Mouse (Mus musculus) v-Abl transformed pro-B cells (cell line): ENCODE data around the gene Rpl3.

Experiments
- in situ Hi-C, 2 experiments: fragments of 400-800 bp; cut with MboI; formaldehyde crosslinking; loops; one replicate each; pipeline ENCODE4 v1.15.1; 2025; ENCODE audit not compliant: unreplicated experiment in 2 of 2

Gene Rpl3

DNA sequence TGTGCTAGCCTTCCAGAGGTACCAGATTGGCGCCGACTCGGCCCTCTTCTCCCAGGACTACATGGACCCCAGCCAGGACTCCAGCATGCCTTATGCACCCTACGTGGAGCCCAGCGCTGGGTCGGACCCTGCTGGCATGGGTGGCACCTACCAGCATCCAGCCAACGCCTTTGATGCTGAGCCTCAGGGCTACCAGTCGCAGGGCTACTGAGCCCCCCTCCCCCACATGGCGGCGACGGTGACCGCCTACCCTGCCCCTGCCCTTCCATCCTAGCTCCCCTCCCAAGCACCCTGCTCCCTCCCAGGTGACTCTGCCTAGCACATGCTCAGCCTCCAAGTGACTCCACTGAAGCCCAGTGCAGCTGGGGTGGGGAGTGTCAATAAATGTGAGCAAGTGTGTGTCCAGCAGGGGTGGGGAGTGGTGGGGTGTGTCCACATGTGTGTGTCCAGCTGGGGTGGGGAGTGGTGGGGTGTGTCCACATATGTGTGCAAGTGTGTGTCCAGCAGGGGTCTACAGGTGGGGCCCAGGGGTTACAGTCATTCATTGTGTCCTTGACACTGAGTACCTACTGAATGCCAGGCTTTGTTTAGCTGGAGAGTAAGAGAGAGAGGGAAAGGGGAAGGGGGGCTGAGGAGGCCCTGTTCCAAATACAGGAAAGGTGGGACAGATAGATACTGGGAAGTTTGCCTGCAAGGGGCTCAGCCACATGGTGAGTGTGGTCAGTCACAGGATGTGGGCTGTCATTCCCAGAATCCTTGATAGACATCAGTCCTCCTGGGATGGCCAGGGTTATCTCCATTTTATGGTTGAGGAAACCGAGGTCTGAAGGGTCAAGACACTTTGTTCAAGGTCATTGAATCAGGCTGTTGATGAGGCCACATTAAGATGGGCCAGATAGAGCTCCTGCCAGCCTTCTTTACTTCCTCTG is 24.5 kb upstream of the Rpl3 start:
- in situ Hi-C loops = loop anchor here in 1 of 2 experiments (10.0 kb wide), 1 partner anchor 99 kb away; no protein-coding TSS in a partner anchor

DNA sequence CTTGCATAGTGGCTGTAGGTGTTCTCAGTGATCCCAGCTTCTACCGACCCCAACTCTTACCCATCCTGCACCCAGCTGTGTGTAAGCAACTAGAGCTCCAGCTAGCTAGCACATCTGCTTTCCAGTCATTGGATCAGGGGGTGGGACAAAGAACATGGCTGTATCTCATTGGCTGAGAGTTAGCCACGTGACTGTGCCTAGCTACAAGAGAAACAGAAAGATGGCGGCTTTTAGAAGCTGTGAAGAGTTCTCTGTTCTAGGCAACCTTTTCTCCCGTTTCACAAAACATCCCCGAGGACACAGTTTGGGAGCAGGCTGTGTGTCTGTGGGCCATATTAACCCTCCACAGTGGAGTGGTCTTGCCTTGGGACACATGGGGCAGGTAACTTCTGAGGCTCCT is 23.6 kb upstream of the Rpl3 start:
- in situ Hi-C loops = loop anchor here in 1 of 2 experiments (10.0 kb wide), 1 partner anchor 100 kb away; no protein-coding TSS in a partner anchor

DNA sequence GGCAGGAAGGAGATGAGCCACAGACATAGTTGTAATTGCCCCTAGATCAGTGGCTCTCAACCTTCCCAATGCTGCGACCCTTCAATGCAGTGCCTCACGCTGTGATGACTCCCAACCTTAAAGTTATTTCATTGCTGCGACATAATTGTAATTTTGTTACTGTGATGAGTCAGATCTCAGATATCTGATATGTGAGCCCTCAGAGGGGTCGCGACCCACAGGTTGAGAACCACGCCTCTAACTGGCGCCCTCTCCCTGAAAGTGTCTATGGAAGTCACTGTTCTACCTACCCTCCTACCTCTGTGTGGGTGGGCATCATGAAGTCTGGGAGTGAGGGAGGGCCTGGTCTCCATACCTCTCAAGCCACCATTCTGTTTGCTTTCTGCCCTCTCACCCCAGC is 22.7 kb upstream of the Rpl3 start:
- in situ Hi-C loops = loop anchor here in 1 of 2 experiments (10.0 kb wide), 1 partner anchor 100 kb away; no protein-coding TSS in a partner anchor

DNA sequence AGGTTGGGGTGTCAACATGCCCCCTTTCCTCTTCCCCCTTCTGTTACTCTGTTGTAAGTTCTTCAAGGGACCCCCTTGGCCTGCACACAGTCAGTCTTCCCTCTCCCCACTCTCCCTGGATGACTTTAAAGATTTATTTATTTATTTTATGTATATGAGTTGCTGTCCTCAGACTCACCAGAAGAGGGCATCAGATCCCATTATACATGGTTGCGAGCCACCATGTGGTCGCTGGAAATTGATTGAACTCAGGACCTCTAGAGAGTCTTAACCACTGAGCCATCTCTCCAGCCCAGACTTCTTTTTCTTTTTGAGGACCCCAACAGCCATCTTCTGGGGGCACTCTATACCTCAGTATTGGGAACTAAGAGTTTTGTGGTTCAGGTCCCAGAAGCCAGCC is 20.8 kb upstream of the Rpl3 start:
- in situ Hi-C loops = loop anchor here in 1 of 2 experiments (10.0 kb wide), 1 partner anchor 102 kb away; no protein-coding TSS in a partner anchor

DNA sequence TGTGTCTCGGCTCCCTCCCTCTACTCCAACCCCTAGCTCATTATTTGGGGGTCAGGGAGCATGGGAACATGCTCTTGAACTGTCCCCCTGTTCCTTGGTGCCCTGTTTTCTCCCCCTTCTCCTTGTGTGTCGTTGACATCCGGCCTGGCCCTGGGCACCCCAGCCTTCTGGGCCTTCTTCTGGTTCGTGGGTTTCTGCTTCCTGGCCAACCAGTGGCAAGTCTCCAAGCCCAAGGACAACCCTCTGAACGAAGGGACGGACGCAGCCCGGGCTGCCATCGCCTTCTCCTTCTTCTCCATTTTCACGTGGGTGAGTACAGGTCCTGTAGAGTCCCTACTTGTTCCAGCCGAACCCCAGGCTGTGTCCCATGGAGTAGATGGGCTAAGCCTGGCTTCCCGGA is 19.8 kb upstream of the Rpl3 start:
- in situ Hi-C loops = loop anchor here in 1 of 2 experiments (10.0 kb wide), 1 partner anchor 103 kb away; no protein-coding TSS in a partner anchor

DNA sequence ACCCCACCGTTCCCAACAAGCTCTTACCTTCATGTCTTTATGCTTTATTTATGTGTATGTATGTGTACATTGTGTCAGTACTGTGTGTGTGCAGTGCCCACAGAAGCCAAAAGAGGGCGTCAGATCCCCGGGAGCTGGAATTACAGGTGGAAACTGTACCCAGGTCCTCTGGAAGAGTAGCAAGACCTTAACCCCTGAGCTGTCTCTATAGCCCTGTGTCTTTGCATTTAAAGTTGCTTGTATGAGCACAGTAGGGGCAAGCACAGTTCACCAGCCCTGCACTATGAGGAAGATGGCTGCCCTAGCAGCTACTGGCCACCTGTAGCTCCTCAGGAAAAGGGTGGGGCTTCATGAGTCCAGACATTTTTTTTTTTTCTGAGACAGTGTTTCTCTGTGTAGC is 15.9 kb upstream of the Rpl3 start:
- in situ Hi-C loops = no loop called here

DNA sequence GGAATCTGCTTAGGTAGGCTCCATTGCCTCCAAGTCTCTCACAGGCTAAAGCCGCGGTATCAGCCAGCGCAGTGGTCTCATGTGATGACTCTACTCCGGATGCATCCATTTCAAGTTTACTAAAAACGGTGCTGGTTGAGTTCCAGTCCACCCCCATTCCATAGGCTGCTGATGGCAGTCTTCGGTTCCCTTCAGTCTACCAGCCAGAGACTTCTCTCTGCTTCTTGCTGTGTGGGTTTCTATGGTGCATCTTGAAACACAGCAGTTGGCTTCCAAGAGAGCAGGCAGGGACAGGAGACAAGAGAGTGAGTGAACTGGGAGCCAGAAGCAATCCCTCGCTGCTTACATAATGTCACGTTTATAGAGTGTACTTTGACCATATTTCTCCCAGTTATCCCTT is 15.5 kb upstream of the Rpl3 start:
- in situ Hi-C loops = no loop called here

DNA sequence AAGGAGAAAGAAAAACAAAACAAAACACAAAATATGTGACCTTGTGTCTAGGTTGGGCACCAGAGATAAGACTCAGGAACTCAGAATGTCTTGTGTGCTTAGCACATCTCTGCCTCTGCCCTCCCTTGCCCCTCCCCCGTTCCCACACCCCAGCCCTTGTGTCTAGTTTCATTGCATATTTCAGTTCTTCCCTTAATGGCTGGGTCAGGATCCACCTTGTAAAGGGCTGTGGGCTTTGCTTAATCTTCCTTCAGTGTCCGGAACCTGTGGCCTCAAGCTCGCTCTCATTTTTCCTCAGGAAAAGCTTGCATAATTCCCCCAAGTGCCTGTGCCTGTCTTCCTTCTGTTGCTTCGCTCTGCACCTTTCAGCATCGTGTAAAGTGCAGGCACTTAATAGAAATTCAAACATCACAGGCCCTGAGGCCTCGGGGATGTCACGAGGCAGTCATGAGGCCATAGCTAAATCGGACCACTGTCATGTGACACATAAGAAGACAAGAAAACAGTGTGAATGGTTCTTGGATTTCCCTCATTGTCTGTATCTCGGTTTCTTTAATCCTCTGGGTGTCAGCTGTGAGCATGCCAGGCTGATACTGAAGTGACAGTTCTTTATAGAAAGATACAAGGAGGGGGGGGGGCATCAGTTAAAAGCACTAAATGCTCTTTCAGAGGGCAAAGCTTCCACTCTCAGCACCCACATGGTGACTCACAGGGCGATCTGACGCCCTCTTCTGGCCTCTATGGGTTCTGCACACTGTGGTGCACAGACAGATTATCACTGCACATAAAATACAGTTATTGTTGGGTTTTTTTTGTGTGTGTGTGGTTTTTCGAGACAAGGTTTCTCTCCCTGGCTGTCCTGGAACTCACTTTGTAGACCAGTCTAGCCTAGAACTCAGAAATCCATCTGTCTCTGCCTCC is 14.1 kb upstream of the Rpl3 start:
- in situ Hi-C loops = no loop called here

DNA sequence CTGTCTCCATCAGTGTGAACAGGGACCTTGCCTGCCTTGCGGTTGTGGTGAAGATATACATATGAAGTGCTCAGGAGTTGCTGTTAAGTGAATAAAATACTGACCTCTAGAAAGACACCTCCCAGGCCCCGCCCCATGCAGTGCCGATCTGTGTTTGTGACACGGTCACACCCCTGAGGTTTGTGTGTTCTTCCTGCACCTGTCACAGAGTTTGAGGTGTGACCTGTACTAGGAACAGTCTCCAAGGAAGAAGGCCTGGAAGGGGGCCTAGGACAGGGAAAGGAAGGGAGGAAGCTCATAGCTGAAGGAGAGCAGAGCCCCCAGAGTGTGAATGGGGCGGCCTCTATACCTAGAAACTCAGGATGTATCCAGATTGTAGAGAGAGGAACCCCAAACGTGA is 10.8 kb upstream of the Rpl3 start:
- in situ Hi-C loops = no loop called here

DNA sequence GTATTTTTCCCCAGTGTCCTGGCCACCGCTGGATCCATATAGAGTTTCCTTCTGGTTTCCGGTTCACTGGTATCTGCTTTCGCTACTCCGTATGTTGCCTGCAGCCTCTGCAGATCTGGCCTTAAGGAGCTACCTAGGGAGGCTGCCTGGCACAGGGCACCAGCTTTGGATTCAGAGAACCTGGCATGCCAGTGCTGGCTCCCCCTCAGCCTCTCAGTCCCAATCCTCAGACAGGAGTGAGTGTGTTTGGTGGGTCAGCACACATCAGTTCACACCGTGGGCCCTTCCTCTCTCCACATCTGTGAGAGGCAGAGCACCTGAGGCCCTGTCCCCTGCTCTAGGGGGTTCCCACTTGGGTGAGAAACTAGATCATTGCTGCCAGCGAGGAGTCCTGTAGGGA is 9.8 kb upstream of the Rpl3 start:
- in situ Hi-C loops = no loop called here

DNA sequence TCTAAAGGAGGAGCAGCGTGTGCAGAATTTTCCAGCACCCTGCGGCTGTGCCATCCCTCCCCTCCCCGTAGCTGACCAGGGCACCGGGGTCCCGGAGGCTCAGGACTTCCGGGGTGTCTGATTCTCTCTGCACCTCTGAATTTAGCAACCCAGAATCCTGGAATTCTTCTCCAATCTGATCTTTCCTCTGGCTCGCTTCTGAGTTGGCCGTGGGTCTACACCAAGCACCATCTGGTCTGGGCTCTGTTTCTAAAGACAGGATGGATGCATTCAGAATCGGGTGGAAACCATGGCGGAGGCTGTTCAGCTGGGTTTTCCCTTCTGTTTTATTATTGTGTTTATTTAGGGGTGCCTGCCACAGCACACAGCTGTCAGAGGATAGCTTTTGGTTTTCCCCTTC is 9.2 kb upstream of the Rpl3 start:
- in situ Hi-C loops = no loop called here

DNA sequence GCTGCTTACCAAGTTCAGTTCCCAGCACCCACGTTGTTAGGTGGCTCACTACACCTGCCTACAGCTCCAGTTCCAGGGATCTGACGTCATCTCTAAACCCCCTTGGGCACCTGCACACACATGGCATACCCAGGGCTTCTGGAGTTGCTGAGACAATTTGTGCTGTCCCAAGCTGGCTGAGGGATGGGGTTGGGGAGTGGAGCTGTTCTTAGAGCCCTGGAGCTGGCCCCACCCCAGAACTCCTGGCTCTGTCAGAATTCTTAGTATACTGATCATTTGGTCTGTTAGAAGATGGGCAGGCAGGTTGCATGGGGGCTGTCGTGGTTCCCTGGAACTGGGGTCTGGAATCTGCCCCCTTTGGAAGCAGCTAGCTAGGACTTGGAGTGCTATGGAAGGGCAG is 8.5 kb upstream of the Rpl3 start:
- in situ Hi-C loops = no loop called here

DNA sequence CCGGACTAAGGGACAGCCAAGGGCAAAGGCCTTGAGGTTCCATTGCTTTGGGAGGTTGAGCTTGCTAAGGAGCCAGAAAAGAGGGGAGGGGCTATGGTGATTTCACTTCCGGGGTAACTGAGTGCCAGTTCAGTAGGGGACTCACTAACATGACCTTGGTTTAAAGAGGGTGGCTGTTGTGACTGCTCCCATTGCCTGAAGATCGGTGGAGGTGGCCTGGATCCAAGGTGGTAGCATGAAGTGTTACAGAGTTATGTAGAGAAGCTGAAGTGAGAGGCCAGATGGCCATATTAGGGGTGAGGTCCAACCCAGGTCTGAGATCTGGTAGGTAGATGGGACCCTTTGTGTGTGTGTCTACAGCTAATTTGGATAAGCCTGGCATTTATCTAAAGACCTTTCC is 7.8 kb upstream of the Rpl3 start:
- in situ Hi-C loops = loop anchor here in 1 of 2 experiments (10.0 kb wide), 2 partner anchors 125 to 605 kb away; no protein-coding TSS in a partner anchor

DNA sequence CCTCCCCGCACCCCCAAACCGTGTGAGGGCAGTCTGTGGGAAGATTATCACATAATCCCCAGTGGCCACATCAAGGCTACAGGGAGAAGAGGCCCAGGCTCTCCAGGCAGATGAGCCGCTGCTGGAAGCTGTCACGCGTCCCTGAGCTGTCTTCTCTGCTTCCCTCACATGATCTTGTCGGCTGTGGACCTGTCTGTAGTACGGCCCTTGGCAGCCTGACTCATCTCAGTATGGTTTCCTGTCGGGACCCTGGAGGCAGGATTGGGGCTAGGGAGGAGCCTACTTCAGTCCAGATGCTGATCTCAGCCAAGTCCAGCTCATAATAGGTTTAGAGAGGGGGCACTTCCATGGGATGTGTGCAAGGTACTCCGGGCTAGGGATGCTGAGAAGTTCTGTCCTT is 7.1 kb upstream of the Rpl3 start:
- in situ Hi-C loops = loop anchor here in 1 of 2 experiments (10.0 kb wide), 2 partner anchors 126 to 606 kb away; no protein-coding TSS in a partner anchor

DNA sequence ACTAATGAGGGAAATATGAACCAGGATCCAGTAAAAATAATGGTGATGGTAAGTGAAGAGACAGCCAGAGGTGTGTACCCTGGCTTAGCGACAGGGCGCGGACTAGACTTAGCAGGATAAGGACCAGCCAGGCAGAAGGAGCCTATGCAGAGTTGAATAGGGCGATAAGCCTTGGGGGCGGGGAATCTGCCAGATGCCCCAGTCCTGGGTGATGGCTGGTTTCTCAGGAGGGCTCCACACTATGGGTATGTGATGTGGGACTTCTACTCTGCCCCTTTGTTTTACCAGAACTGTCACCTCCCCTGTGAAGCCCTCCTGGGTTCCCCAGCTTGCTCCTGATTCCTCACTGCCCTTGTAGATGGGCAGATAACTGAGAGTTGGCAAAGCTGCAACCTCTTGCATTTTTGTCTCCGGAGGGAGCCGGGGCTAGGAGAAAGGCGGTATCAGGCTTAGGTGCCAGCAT is 6.4 kb upstream of the Rpl3 start:
- in situ Hi-C loops = loop anchor here in 1 of 2 experiments (10.0 kb wide), 2 partner anchors 127 to 607 kb away; no protein-coding TSS in a partner anchor

DNA sequence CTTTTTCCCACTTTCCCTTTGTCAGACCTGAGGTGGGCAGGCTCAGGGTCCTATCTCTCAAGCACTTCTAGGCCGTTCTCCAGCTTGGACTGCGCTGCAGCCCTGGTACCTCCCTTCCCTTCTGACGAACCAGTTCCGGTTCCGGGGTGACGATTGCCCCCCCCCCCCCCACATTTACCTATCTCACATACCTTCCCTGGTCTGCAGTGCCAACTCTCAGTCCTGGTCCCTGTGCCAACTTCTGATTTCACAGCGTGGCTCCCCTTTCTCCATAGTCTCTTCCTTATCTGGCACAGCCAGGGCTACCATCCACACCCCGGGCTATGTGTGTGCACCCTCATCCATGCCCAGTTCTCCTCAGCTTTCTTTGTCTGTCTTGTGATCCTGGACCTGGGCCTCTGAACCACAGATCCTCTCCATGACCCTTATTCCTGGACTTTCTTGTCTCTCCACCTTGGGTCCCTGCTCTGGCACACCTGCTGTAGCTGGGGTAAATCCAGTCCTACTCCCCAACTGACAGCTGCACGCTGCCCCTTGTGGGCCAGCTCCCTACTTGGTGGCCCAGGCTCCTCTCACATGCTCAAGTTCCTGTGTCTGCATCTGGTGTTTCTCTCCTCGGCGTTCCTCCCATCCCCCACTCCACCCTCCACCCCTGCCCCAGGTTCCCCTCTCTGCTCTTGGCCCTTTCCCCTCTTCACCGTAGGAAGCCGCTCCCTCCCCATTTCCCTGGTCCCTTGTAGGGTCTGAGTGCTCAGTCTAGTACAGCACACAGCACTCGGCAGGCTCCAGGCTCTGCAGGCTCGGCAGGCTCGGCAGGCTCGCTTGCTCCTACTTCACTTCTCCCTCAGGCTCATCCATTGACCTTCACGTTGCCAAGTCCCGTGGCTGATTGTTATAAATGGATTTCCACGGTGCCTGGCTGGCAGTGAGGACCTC is 5.5 kb upstream of the Rpl3 start:
- in situ Hi-C loops = loop anchor here in 1 of 2 experiments (10.0 kb wide), 2 partner anchors 128 to 608 kb away; no protein-coding TSS in a partner anchor

DNA sequence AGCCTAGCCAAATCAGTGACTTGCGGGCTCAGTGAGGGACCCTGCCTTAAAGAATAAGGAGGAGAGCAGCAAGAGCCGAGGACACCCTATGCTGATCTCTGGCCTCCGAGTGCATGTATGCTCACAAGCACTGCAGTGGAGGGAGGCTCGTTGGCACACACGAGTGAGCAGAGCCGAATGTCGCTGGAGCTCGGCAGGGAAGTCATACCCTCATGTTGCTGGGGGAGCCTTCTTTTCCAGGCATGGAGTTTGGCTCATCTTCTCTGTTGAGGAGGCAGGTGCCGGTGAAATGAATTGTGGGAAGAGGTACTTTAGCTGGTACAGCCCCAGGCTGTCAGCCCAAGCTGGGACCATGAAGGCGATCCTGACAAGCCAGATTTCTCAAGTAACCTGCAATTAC is 4.7 kb upstream of the Rpl3 start:
- in situ Hi-C loops = loop anchor here in 1 of 2 experiments (10.0 kb wide), 2 partner anchors 128 to 608 kb away; no protein-coding TSS in a partner anchor

DNA sequence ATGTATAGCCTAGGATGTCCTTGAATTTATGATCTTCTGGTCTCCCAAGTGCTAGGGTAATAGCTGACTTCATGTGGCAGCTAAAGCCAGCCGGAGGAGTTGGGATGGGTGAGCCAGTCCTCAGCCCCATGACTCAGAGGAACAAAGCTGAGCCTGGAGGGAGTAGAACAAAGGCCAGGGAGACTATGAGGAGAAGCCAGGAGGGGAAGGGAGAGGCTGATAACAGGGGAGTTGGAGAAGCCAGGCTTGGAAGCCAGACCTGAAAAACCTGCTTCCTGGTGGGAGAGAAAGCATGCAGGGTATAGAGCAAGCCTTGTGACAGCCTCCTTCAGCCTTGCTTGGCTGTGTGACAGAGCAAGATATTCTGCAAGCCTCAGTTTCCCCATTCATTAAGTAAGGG is 3.9 kb upstream of the Rpl3 start:
- in situ Hi-C loops = loop anchor here in 1 of 2 experiments (10.0 kb wide), 2 partner anchors 129 to 609 kb away; no protein-coding TSS in a partner anchor

DNA sequence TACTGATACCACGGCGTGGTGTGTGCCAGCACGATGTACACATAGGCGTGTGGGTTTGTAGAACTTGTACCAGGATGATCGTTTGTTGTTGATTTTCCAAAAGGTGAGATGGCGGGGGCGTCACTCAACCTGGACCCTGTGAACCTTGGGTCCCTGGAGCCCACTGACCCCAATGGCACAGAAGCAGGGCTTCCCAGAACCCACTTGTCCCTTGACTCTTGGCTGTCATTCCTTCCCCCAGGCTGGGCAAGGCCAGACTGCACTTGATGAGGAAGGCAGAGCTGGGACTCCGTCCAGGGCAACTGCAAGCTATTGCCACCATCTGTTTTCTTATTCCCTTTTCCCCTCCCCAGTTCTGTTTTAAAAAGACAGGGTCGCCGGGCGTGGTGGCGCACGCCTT is 2.5 kb upstream of the Rpl3 start:
- in situ Hi-C loops = loop anchor here (5.0 to 10.0 kb wide), 3 partner anchors 128 to 611 kb away; no protein-coding TSS in a partner anchor
